ENCODE assay signal across 14 mouse cellular contexts in the genomic region with DNA sequence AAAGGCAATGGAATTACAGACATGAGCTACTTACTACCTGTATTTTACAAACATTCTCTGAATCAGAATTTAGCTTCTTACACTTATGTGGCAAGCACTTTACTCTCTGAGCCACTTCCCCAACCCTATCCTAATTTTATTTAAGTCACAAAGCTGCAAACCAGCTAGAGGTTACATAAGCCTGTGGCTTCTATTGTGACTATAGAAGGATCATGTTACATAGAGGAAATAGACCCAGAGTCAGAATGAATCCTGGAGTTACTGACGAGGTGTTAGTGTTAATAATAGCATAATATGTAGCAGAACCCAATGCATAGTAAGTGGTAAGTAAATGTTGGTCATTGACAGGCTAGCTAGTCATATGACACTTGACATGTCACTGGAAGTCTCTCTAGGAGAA.
"Had no signal": no experiment of that assay in that cellular context is flagged by ENCODE, and none has a peak within 500 bp of the region (broad histone marks: within the 10 kb centered on the region; RNA-seq: fewer than 3 reads in every experiment).

No protein-coding gene starts in this region.

- H3K4me3 ChIP-seq: kidney, embryonic 15.5 days; left cerebral cortex, adult 2 months; limb, embryonic 13.5 days; liver, embryonic 15.5 days; midbrain, embryonic 12.5 days; neural tube, embryonic 13.5 days had no signal

- H3K9ac ChIP-seq: kidney, embryonic 15.5 days; limb, embryonic 13.5 days; liver, embryonic 15.5 days; lung, embryonic 14.5 days; midbrain, embryonic 12.5 days; neural tube, embryonic 13.5 days had no signal

- H3K4me2 ChIP-seq: kidney, embryonic 15.5 days; limb, embryonic 13.5 days; liver, embryonic 15.5 days; lung, embryonic 14.5 days; midbrain, embryonic 12.5 days; neural tube, embryonic 13.5 days had no signal

- DNase-seq: kidney, adult 2 months; kidney, postnatal 14 days; lung, embryonic 14.5 days; lung, postnatal 10 days; lung, postnatal 4 days; retina, postnatal 1 day; thymus, postnatal 36 days had no signal

- H3K36me3 ChIP-seq: kidney, embryonic 15.5 days; limb, embryonic 13.5 days; liver, embryonic 15.5 days; midbrain, embryonic 12.5 days; neural tube, embryonic 13.5 days had no signal

- H3K9me3 ChIP-seq: kidney, embryonic 15.5 days; limb, embryonic 13.5 days; liver, embryonic 15.5 days; midbrain, embryonic 12.5 days; neural tube, embryonic 13.5 days had no signal

- H3K27me3 ChIP-seq: kidney, embryonic 15.5 days; limb, embryonic 13.5 days; liver, embryonic 15.5 days; midbrain, embryonic 12.5 days; neural tube, embryonic 13.5 days had no signal

- H3K27ac ChIP-seq: kidney, embryonic 15.5 days; left cerebral cortex, adult 2 months; limb, embryonic 13.5 days; liver, embryonic 15.5 days; midbrain, embryonic 12.5 days; neural tube, embryonic 13.5 days had no signal

- H3K4me1 ChIP-seq: kidney, embryonic 15.5 days; liver, embryonic 15.5 days; midbrain, embryonic 12.5 days; neural tube, embryonic 13.5 days had no signal

- ATAC-seq: midbrain, embryonic 16.5 days had no signal
